Mouse (Mus musculus) heart, embryonic 13.5 days (tissue): ENCODE measurements around the gene Zfp74. TPM values are rescaled to one million over a fixed set of nuclear protein-coding genes. Genes with fewer than 3 reads are reported as not detected.

ENCODE experiments used
- ATAC-seq: fragments of 200-750 bp; cut with Nextera tagmentation; 2 replicates; pipeline ENCODE4 v1.8.0; 2017; ENCODE audit warnings: moderate TSS enrichment; ENCODE audit not compliant: insufficient number of reproducible peaks, low FRiP score, low TSS enrichment; ENCODE audit errors: extremely low read depth
- H3K27ac ChIP-seq: fragments of 300-500 bp; sonication (generic); replicated peaks from 2 replicates; pipeline ENCODE4 v1.5.1; 2015; ENCODE audit warnings: moderate library complexity, mild to moderate bottlenecking, inconsistent platforms
- H3K27me3 ChIP-seq: fragments of 300-500 bp; sonication (generic); replicated peaks from 2 replicates; pipeline ENCODE4 v1.6.1; 2015; ENCODE audit warnings: mild to moderate bottlenecking, inconsistent platforms
- H3K36me3 ChIP-seq: fragments of 300-500 bp; sonication (generic); 2 replicates; pipeline ENCODE4 v1.6.1; 2015; ENCODE audit warnings: mild to moderate bottlenecking, inconsistent platforms
- H3K4me1 ChIP-seq: fragments of 300-500 bp; sonication (generic); 2 replicates; pipeline ENCODE4 v1.6.1; 2015; ENCODE audit warnings: inconsistent platforms
- H3K4me2 ChIP-seq: fragments of 300-500 bp; sonication (generic); 2 replicates; pipeline ENCODE4 v1.6.1; 2015; ENCODE audit warnings: inconsistent platforms, mild to moderate bottlenecking, moderate library complexity
- H3K4me3 ChIP-seq: fragments of 300-500 bp; sonication (generic); 2 replicates; pipeline ENCODE4 v1.5.1; 2015; ENCODE audit warnings: moderate library complexity, mild to moderate bottlenecking, inconsistent platforms
- H3K9ac ChIP-seq: fragments of 300-500 bp; sonication (generic); 2 replicates; pipeline ENCODE4 v1.6.1; 2015; ENCODE audit warnings: inconsistent platforms, mild to moderate bottlenecking, moderate library complexity
- H3K9me3 ChIP-seq: fragments of 300-500 bp; sonication (generic); 2 replicates; pipeline ENCODE4 v1.6.1; 2016; ENCODE audit warnings: inconsistent platforms
- WGBS: fragments of 180-500 bp; shearing (Covaris S2); methylation state at CpG from one replicate; pipeline ENCODE4 v1.1.7; 2015; ENCODE audit warnings: mixed read lengths; 5-methylcytosine and 5-hydroxymethylcytosine counted together
- polyA plus RNA-seq: library from polyadenylated mRNA; unstranded; fragments of >200 nt; fragmentation: Nextera tagmentation; extraction: Ambion mirVana; gene quantifications from 2 replicates; pipeline ENCODE4 v1.2.1, GENCODE M21; 2015

Zfp74 gene
- polyA plus RNA-seq, 1 experiment from 2014 or later = 7.2 TPM

- no peak overlapping the region for H3K27ac ChIP-seq
- no peaks in the 10 kb centered on the region for H3K9me3 ChIP-seq
- H3K9ac ChIP-seq = no peak overlapping the region
- no peak overlapping the region for H3K4me3 ChIP-seq
- no peaks in the 10 kb centered on the region for H3K27me3 ChIP-seq
- no peak for ATAC-seq
- peaks cover 67% of the 10 kb centered on the region for H3K36me3 ChIP-seq
- 68% methylated on average over 2 of the region's 2 CpGs for WGBS
- H3K4me2 ChIP-seq = no peak overlapping the region
- peaks cover 10% of the 10 kb centered on the region for H3K4me1 ChIP-seq
These were observed 9.7 kb downstream of the Zfp74 start for GRCm38 (mm10) chr7:29944201-29944600.

GRCm38 (mm10) chr7:29943720-29944119, 10.2 kb downstream of the Zfp74 start:
- Histone ChIP-seq H3K4me2 (no peak overlapping the region), H3K9me3 (no peaks in the 10 kb centered on the region), H3K9ac (no peak overlapping the region), H3K27me3 (no peaks in the 10 kb centered on the region), H3K36me3 (peaks cover 64% of the 10 kb centered on the region), H3K4me1 (peaks cover 10% of the 10 kb centered on the region), H3K27ac (no peak overlapping the region), H3K4me3 (no peak overlapping the region)
- WGBS = 67% methylated on average over 2 of the region's 2 CpGs
- ATAC-seq = no peak

GRCm38 (mm10) chr7:29942740-29943139, 11.1 kb downstream of the Zfp74 start:
- no peak overlapping the region for H3K4me3 ChIP-seq
- no peak for ATAC-seq
- no peak overlapping the region for H3K27ac ChIP-seq
- H3K9ac ChIP-seq = no peak overlapping the region
- H3K36me3 ChIP-seq = peaks cover 60% of the 10 kb centered on the region
- H3K4me2 ChIP-seq = no peak overlapping the region
- H3K27me3 ChIP-seq = no peaks in the 10 kb centered on the region
- H3K4me1 ChIP-seq = peaks cover 10% of the 10 kb centered on the region
- WGBS = 50% methylated on average over 2 of the region's 2 CpGs
- no peaks in the 10 kb centered on the region for H3K9me3 ChIP-seq

GRCm38 (mm10) chr7:29941027-29941426, 12.9 kb downstream of the Zfp74 start:
- H3K9me3 ChIP-seq = no peaks in the 10 kb centered on the region
- no peaks in the 10 kb centered on the region for H3K27me3 ChIP-seq
- H3K4me3 ChIP-seq = no peak overlapping the region
- no peak overlapping the region for H3K4me2 ChIP-seq
- ATAC-seq = no peak
- peaks cover 68% of the 10 kb centered on the region for H3K36me3 ChIP-seq
- WGBS = 68% methylated on average over 11 of the region's 11 CpGs
- peaks cover 10% of the 10 kb centered on the region for H3K4me1 ChIP-seq
- H3K27ac ChIP-seq = no peak overlapping the region; the same call in 1 of the 2 replicates
- no peak overlapping the region for H3K9ac ChIP-seq

- H3K4me2 ChIP-seq = no peak overlapping the region
- ATAC-seq = no peak
- no peaks in the 10 kb centered on the region for H3K27me3 ChIP-seq
- H3K36me3 ChIP-seq = peaks cover 81% of the 10 kb centered on the region
- no peak overlapping the region for H3K4me3 ChIP-seq
- no peak overlapping the region for H3K27ac ChIP-seq
- H3K4me1 ChIP-seq = peaks cover 10% of the 10 kb centered on the region
- H3K9me3 ChIP-seq = no peaks in the 10 kb centered on the region
- WGBS = 87% methylated on average over 6 of the region's 6 CpGs
- no peak overlapping the region for H3K9ac ChIP-seq
These were observed 15.0 kb downstream of the Zfp74 start for GRCm38 (mm10) chr7:29938856-29939255.

- Histone ChIP-seq H3K36me3 (no peaks in the 10 kb centered on the region), H3K9ac (no peak overlapping the region)
- WGBS = 67% methylated on average over 2 of the region's 2 CpGs
These were observed 31.1 kb downstream of the Zfp74 start for GRCm38 (mm10) chr7:29922780-29923179.

GRCm38 (mm10) chr7:29921439-29922093, 32.3 kb downstream of the Zfp74 start:
- WGBS = 60% methylated on average over 6 of the region's 6 CpGs
- H3K27ac ChIP-seq = no peak overlapping the region

More at GRCm38 (mm10) chr7:29922780-29923179, 31.1 kb downstream of the Zfp74 start:
- Histone ChIP-seq H3K4me3 (no peak overlapping the region), H3K4me1 (peaks cover 4% of the 10 kb centered on the region; the same call in 1 of the 2 replicates), H3K9me3 (0 out of 2 replicates have a peak, but pooled peaks cover 3% of the 10 kb centered on the region), H3K27ac (no peak overlapping the region), H3K27me3 (no peaks in the 10 kb centered on the region), H3K4me2 (no peak overlapping the region)
- ATAC-seq = no peak

GRCm38 (mm10) chr7:29918062-29918453, 35.8 kb downstream of the Zfp74 start:
- Histone ChIP-seq H3K27ac (peak overlapping the region; percentile 83), H3K36me3 (peaks cover 40% of the 10 kb centered on the region), H3K9me3 (peaks cover 15% of the 10 kb centered on the region; the same call in 1 of the 2 replicates), H3K9ac (peak overlapping the region; percentile 54; the same call in 1 of the 2 replicates), H3K4me3 (no peak overlapping the region), H3K4me1 (peaks cover 10% of the 10 kb centered on the region; the same call in 1 of the 2 replicates), H3K4me2 (peak overlapping the region; percentile 43), H3K27me3 (no peaks in the 10 kb centered on the region)
- ATAC-seq = no peak
- WGBS = 80% methylated on average over 4 of the region's 4 CpGs

More at GRCm38 (mm10) chr7:29921439-29922093, 32.3 kb downstream of the Zfp74 start:
- H3K27me3 ChIP-seq = no peaks in the 10 kb centered on the region
- H3K4me1 ChIP-seq = peaks cover 10% of the 10 kb centered on the region; the same call in 1 of the 2 replicates
- no peak overlapping the region for H3K9ac ChIP-seq
- no peak overlapping the region for H3K4me3 ChIP-seq
- peaks cover 8% of the 10 kb centered on the region for H3K36me3 ChIP-seq
- no peak for ATAC-seq
- 0 out of 2 replicates have a peak, but pooled peaks cover 3% of the 10 kb centered on the region for H3K9me3 ChIP-seq
- no peak overlapping the region for H3K4me2 ChIP-seq

- Histone ChIP-seq H3K9ac (peak overlapping the region; percentile 54; the same call in 1 of the 2 replicates), H3K4me1 (peaks cover 10% of the 10 kb centered on the region; the same call in 1 of the 2 replicates), H3K27me3 (no peaks in the 10 kb centered on the region), H3K9me3 (peaks cover 15% of the 10 kb centered on the region; the same call in 1 of the 2 replicates), H3K4me3 (no peak overlapping the region; the same call in 1 of the 2 replicates), H3K4me2 (peak overlapping the region; percentile 43), H3K36me3 (peaks cover 45% of the 10 kb centered on the region), H3K27ac (peak overlapping the region; percentile 83)
- WGBS = 41% methylated on average over 6 of the region's 6 CpGs
- no peak for ATAC-seq
These were observed 36.4 kb downstream of the Zfp74 start for GRCm38 (mm10) chr7:29917371-29918061.

- Histone ChIP-seq H3K27me3 (no peaks in the 10 kb centered on the region), H3K4me3 (no peak overlapping the region), H3K27ac (no peak overlapping the region), H3K4me1 (peaks cover 20% of the 10 kb centered on the region), H3K36me3 (peaks cover 60% of the 10 kb centered on the region), H3K4me2 (no peak overlapping the region), H3K9me3 (peaks cover 15% of the 10 kb centered on the region; the same call in 1 of the 2 replicates), H3K9ac (no peak overlapping the region)
- ATAC-seq = no peak
- WGBS = 90% methylated on average over 13 of the region's 13 CpGs
These were observed 41.7 kb downstream of the Zfp74 start for GRCm38 (mm10) chr7:29912172-29912571.

- WGBS = 74% methylated on average over 2 of the region's 2 CpGs
- Histone ChIP-seq H3K4me2 (no peak overlapping the region), H3K36me3 (peaks cover 45% of the 10 kb centered on the region), H3K27ac (no peak overlapping the region), H3K4me3 (no peak overlapping the region), H3K27me3 (no peaks in the 10 kb centered on the region), H3K4me1 (peaks cover 25% of the 10 kb centered on the region), H3K9me3 (peaks cover 6% of the 10 kb centered on the region; the same call in 1 of the 2 replicates), H3K9ac (no peak overlapping the region)
- ATAC-seq = no peak
These were observed 43.6 kb downstream of the Zfp74 start for GRCm38 (mm10) chr7:29910252-29910651.
